11 mouse cellular contexts compared by ENCODE assay signal in genomic region chr9:41136691-41137467, GRCm38 (mm10). TPM values are rescaled to one million over a fixed set of nuclear protein-coding genes. Genes with fewer than 3 reads are reported as not detected.
DNase-seq lines count a peak whose midpoint lies in the region; ATAC-seq and TF ChIP-seq lines count a peak whose summit lies in the region.
"Had no signal": no experiment of that assay in that cellular context is flagged by ENCODE, and none has a peak within 500 bp of the region (broad histone marks: within the 10 kb centered on the region; RNA-seq: fewer than 3 reads in every experiment).

No protein-coding gene starts in this region.

- no peaks in the 10 kb centered on the region for H3K9me3 ChIP-seq in embryonic facial prominence, embryonic 13.5 days
- no peaks in the 10 kb centered on the region for H3K9me3 ChIP-seq in embryonic facial prominence, embryonic 10.5 days
- no peaks in the 10 kb centered on the region for H3K9me3 ChIP-seq in liver, embryonic 13.5 days (replicated peaks)
- no peaks in the 10 kb centered on the region for H3K9me3 ChIP-seq in embryonic facial prominence, embryonic 14.5 days (ENCODE audit: control insufficient read depth, low read length)
- no peaks in the 10 kb centered on the region for H3K9me3 ChIP-seq in intestine, embryonic 16.5 days (ENCODE audit: control insufficient read depth, low read length)
- no peaks in the 10 kb centered on the region for H3K9me3 ChIP-seq in stomach, postnatal 0 days (ENCODE audit: control insufficient read depth, low read length)
- H3K9me3 ChIP-seq: liver, embryonic 15.5 days; neural tube, embryonic 12.5 days had no signal

- 72% methylated on average over 7 of the region's 7 CpGs for WGBS in embryonic facial prominence, embryonic 13.5 days
- 75% methylated on average over 7 of the region's 7 CpGs for WGBS in embryonic facial prominence, embryonic 10.5 days
- WGBS in liver, embryonic 13.5 days (ENCODE audit: insufficient replicate concordance) = 33% methylated on average over 7 of the region's 7 CpGs
- WGBS in embryonic facial prominence, embryonic 14.5 days = 58% methylated on average over 7 of the region's 7 CpGs
- WGBS in intestine, embryonic 16.5 days = 38% methylated on average over 7 of the region's 7 CpGs
- 46% methylated on average over 7 of the region's 7 CpGs for WGBS in stomach, postnatal 0 days

- no peaks in the 10 kb centered on the region for H3K27me3 ChIP-seq in embryonic facial prominence, embryonic 13.5 days
- H3K27me3 ChIP-seq in embryonic facial prominence, embryonic 10.5 days (replicated peaks; ENCODE audit: low read depth, poor library complexity, severe bottlenecking) = no peaks in the 10 kb centered on the region
- no peaks in the 10 kb centered on the region for H3K27me3 ChIP-seq in liver, embryonic 13.5 days
- H3K27me3 ChIP-seq in embryonic facial prominence, embryonic 14.5 days (replicated peaks; ENCODE audit: control insufficient read depth, insufficient read depth, low read length) = no peaks in the 10 kb centered on the region
- H3K27me3 ChIP-seq in intestine, embryonic 16.5 days (replicated peaks; ENCODE audit: control insufficient read depth, insufficient read depth, low read length) = no peaks in the 10 kb centered on the region
- H3K27me3 ChIP-seq in stomach, postnatal 0 days (ENCODE audit: control insufficient read depth, insufficient read depth, low read length) = no peaks in the 10 kb centered on the region
- H3K27me3 ChIP-seq: liver, embryonic 15.5 days; neural tube, embryonic 12.5 days had no signal

- no peaks in the 10 kb centered on the region for H3K36me3 ChIP-seq in embryonic facial prominence, embryonic 13.5 days
- no peaks in the 10 kb centered on the region for H3K36me3 ChIP-seq in embryonic facial prominence, embryonic 10.5 days (replicated peaks)
- no peaks in the 10 kb centered on the region for H3K36me3 ChIP-seq in liver, embryonic 13.5 days
- H3K36me3 ChIP-seq in embryonic facial prominence, embryonic 14.5 days (ENCODE audit: control insufficient read depth, insufficient read depth, low read length) = no peaks in the 10 kb centered on the region
- no peaks in the 10 kb centered on the region for H3K36me3 ChIP-seq in intestine, embryonic 16.5 days (ENCODE audit: control insufficient read depth, insufficient read depth, low read length)
- no peaks in the 10 kb centered on the region for H3K36me3 ChIP-seq in stomach, postnatal 0 days (ENCODE audit: control insufficient read depth, insufficient read depth, low read length)
- H3K36me3 ChIP-seq: liver, embryonic 15.5 days; neural tube, embryonic 12.5 days had no signal

- H3K9ac ChIP-seq in embryonic facial prominence, embryonic 13.5 days = no peak overlapping the region
- no peak overlapping the region for H3K9ac ChIP-seq in liver, embryonic 13.5 days
- H3K9ac ChIP-seq in embryonic facial prominence, embryonic 14.5 days (ENCODE audit: low read depth, low read length) = no peak overlapping the region
- H3K9ac ChIP-seq in intestine, embryonic 16.5 days (ENCODE audit: low read depth, low read length) = no peak overlapping the region
- no peak overlapping the region for H3K9ac ChIP-seq in stomach, postnatal 0 days (ENCODE audit: low read length)
- H3K9ac ChIP-seq: liver, embryonic 15.5 days; neural tube, embryonic 12.5 days had no signal

- H3K4me2 ChIP-seq in embryonic facial prominence, embryonic 13.5 days = no peak overlapping the region
- H3K4me2 ChIP-seq in liver, embryonic 13.5 days = no peak overlapping the region
- H3K4me2 ChIP-seq in embryonic facial prominence, embryonic 14.5 days (ENCODE audit: low read depth, low read length) = no peak overlapping the region
- H3K4me2 ChIP-seq in intestine, embryonic 16.5 days (ENCODE audit: low read depth, low read length) = no peak overlapping the region
- H3K4me2 ChIP-seq in stomach, postnatal 0 days (replicated peaks; ENCODE audit: low read depth) = no peak overlapping the region
- H3K4me2 ChIP-seq: liver, embryonic 15.5 days; neural tube, embryonic 12.5 days had no signal

- no peak for ATAC-seq in embryonic facial prominence, embryonic 13.5 days (ENCODE audit: insufficient number of reproducible peaks, insufficient read depth, low FRiP score, low TSS enrichment, low read depth)
- ATAC-seq in liver, embryonic 13.5 days (ENCODE audit: low read depth) = no peak
- no peak for ATAC-seq in embryonic facial prominence, embryonic 14.5 days (ENCODE audit: low read depth)
- ATAC-seq in intestine, embryonic 16.5 days = no peak
- ATAC-seq in stomach, postnatal 0 days (ENCODE audit: low FRiP score, low TSS enrichment) = no peak

- no peak overlapping the region for H3K4me3 ChIP-seq in embryonic facial prominence, embryonic 13.5 days
- H3K4me3 ChIP-seq in embryonic facial prominence, embryonic 10.5 days = no peak overlapping the region
- no peak overlapping the region for H3K4me3 ChIP-seq in liver, embryonic 13.5 days (replicated peaks)
- no peak overlapping the region for H3K4me3 ChIP-seq in embryonic facial prominence, embryonic 14.5 days (ENCODE audit: low read depth, low read length)
- no peak overlapping the region for H3K4me3 ChIP-seq in intestine, embryonic 16.5 days (ENCODE audit: low read length)
- H3K4me3 ChIP-seq in stomach, postnatal 0 days (ENCODE audit: low read depth, low read length) = no peak overlapping the region
- H3K4me3 ChIP-seq: liver, embryonic 15.5 days; neural tube, embryonic 12.5 days had no signal

- no peak for TF ChIP-seq CTCF in stomach, postnatal 0 days (IDR thresholded peaks at IDR 0.05; ENCODE audit: low read depth)

- no peak for TF ChIP-seq EP300 in stomach, postnatal 0 days (optimal IDR thresholded peaks at IDR 0.05)

- H3K4me1 ChIP-seq in embryonic facial prominence, embryonic 13.5 days = 0 out of 2 replicates have a peak, but pooled peaks cover 6% of the 10 kb centered on the region
- H3K4me1 ChIP-seq in embryonic facial prominence, embryonic 10.5 days = 0 out of 2 replicates have a peak, but pooled peaks cover 7% of the 10 kb centered on the region
- H3K4me1 ChIP-seq in liver, embryonic 13.5 days (replicated peaks) = peaks cover 55% of the 10 kb centered on the region
- no peaks in the 10 kb centered on the region for H3K4me1 ChIP-seq in embryonic facial prominence, embryonic 14.5 days (ENCODE audit: control insufficient read depth, insufficient read depth, low read length)
- H3K4me1 ChIP-seq in intestine, embryonic 16.5 days (ENCODE audit: control insufficient read depth, insufficient read depth, low read length) = no peaks in the 10 kb centered on the region
- no peaks in the 10 kb centered on the region for H3K4me1 ChIP-seq in stomach, postnatal 0 days (replicated peaks; ENCODE audit: control insufficient read depth, insufficient read depth)
- H3K4me1 ChIP-seq: neural tube, embryonic 12.5 days had no signal

- H3K27ac ChIP-seq in embryonic facial prominence, embryonic 13.5 days = peak overlapping the region; percentile 28
- H3K27ac ChIP-seq in embryonic facial prominence, embryonic 10.5 days (replicated peaks) = no peak overlapping the region
- H3K27ac ChIP-seq in liver, embryonic 13.5 days = 0 out of 2 replicates have a peak overlapping the region, but pooled peaks have one; percentile 11
- H3K27ac ChIP-seq in embryonic facial prominence, embryonic 14.5 days (replicated peaks; ENCODE audit: low read depth, low read length) = 0 out of 2 replicates have a peak overlapping the region, but pooled peaks have one; percentile 5
- H3K27ac ChIP-seq in intestine, embryonic 16.5 days (ENCODE audit: low read length) = no peak overlapping the region
- H3K27ac ChIP-seq in stomach, postnatal 0 days (replicated peaks) = no peak overlapping the region
- H3K27ac ChIP-seq: liver, embryonic 15.5 days; neural tube, embryonic 12.5 days had no signal

- no peak for DNase-seq in embryonic facial prominence, embryonic 10.5 days (ENCODE audit: low spot score)
- DNase-seq in liver, embryonic 13.5 days = no peak
- DNase-seq in liver = no peak
- DNase-seq in embryonic facial prominence, embryonic 14.5 days (ENCODE audit: low spot score) = peak; percentile 39
- DNase-seq in lung, postnatal 36 days = peak; percentile 50
- no peak for DNase-seq in stomach, postnatal 0 days (ENCODE audit: low spot score)
- DNase-seq: cerebellum, postnatal 14 days had no signal

RNA-seq across cellular contexts. Expression of gene Ubash3b, which starts 24.6 kb away (rescaled TPM):
- 6.6 and 7.8 TPM in 2 replicates for polyA plus RNA-seq in embryonic facial prominence, embryonic 13.5 days (2015; fragmentation: Nextera tagmentation; extraction: Ambion mirVana)
- polyA plus RNA-seq in embryonic facial prominence, embryonic 10.5 days (2016; fragmentation: Nextera tagmentation; extraction: Ambion mirVana) = 6.7 and 7.4 TPM in 2 replicates
- 6.7 and 7.9 TPM in 2 replicates for polyA plus RNA-seq in liver, embryonic 13.5 days (2015; fragmentation: Nextera tagmentation; extraction: Ambion mirVana)
- 10.5 and 12.1 TPM in 2 replicates for polyA plus RNA-seq in embryonic facial prominence, embryonic 14.5 days (2014; fragmentation: Nextera tagmentation; extraction: Ambion mirVana)
- polyA plus RNA-seq in intestine, embryonic 16.5 days (2015; fragmentation: Nextera tagmentation; extraction: Ambion mirVana) = 3.4 TPM in 2 replicates
- polyA plus RNA-seq in stomach, postnatal 0 days (2015; fragmentation: Nextera tagmentation; extraction: Ambion mirVana) = 1.4 and 1.7 TPM in 2 replicates

Comparison
In these comparisons a context has a peak if more than half of its experiments do, and no peak if none do; other contexts are left out.
1. H3K27ac ChIP-seq: peak in embryonic facial prominence, embryonic 13.5 days (single experiment), liver, embryonic 13.5 days (single experiment) and embryonic facial prominence, embryonic 14.5 days (single experiment); none in embryonic facial prominence, embryonic 10.5 days (single experiment), intestine, embryonic 16.5 days (single experiment) and stomach, postnatal 0 days (single experiment).
2. DNase-seq: peak in embryonic facial prominence, embryonic 14.5 days (single experiment) and lung, postnatal 36 days (single experiment); none in embryonic facial prominence, embryonic 10.5 days (single experiment), liver, embryonic 13.5 days (single experiment), liver (single experiment) and stomach, postnatal 0 days (single experiment).